Mouse (Mus musculus): Measurements from ENCODE around the gene Slc35d1.

Gene Slc35d1

DNA sequence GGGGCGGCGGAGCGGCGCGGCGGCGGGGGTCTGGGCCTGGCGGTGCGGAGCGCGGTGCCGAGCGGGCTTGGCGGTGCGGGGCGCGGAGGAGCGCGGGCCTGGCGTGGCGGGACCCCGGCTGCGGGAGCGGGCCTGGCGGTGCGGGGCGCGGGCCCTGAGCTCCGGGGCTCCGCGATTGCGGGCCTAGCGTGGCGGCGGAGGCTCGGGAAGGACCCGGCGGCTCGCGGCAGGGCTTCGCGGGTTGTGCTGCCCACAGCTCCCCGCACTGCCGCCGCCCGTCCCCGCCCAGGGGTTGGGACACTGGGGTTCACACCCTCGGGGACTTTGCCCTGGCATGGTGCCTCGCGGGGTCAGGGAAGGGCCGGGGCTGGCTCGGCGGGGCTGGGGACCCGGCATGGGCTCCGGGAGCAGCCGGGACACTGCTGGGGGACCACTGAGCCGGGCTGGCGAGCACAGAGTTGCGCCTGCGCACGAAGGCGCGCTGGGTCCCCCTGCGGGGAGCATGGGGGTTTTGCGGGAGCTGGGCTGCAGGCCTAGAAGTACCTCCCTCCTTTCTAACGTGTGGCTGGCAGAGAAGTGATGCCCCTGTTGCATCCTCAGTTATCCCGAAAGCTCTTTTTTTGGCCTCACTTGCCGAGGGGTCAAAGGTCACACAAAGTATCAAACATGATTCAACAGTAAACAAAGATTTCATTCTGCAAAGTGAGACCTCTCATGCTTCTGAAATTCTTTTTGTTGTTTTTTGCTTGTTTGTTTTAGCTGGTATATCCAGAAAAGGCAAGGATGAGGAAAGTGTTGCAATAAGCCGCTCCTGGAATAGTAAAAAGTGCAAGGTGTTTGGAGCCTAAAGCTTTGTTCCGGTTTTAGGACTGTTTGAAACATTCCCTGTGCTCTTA, at the start of gene Slc35d1:
Gene Slc35d1 (minus strand): TSS at position 240 of the 896 bp plus-strand sequence.
- DNase-seq: peak; percentile 72 to 78

DNA sequence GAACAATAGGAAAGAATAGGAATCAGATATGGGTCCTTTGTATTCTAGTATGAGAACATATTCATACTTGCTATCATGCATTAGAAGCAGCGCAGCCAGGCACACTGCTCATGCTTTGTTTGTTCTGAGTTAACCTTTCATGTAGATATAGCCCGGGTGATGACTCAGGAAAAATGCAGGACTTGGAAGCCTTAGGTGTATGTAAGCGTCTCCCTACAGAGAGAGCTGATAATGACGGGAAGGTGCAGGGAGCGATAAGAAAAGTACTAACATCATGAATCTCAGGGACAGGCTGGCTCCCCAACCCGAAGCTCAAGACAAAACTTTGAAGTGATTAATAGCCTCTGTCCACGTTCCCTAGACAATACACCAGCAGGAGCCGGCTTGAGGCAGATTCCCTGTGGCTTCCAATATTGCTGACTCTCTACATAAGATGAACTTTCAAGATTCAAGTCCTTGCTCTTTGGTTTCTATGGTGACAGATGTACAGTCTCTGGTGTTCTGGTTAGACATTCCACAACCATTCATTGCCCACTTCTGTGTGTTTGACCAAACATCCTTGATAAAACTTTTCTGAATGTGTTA, 48.9 kb upstream of the Slc35d1 start:
- DNase-seq: no peak

DNA sequence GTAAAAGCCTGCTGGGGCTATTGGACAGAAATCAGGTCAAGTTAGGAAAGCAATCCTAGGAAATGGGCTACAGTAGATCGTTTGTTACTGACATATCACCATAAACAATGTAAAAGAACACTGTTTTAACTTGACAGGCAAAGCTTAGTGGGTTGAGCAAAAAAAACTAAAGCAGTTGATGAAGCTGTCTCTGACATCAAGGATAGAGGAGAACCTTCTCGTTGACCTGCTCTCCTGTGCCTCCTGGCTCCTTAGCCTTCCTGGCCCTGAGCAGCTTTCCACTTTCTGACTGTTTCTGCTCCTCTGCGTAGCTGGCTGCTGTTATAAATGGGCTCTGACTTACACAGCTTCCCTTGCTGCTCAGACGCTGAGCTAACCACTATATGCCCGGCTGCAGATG, 48.4 kb upstream of the Slc35d1 start:
- DNase-seq: no peak

DNA sequence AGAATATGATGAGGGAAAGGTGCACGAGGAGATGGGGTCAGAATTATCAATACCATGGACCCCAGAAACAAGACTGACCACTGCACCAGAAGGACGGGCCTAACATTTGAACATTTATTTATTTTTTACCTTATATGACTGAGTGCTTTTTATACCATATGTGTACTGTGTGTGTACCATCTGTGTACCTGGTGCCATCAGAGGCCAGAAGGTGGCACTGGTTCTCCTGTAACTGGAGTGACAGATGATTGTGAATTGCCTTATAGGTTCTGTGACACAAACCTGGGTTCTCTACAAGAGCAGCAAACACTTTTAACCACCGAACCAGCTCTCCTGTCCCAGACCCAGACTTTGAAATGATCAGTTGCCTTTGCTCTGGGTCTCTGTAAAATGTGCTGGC, 43.9 kb upstream of the Slc35d1 start:
- DNase-seq: no peak

DNA sequence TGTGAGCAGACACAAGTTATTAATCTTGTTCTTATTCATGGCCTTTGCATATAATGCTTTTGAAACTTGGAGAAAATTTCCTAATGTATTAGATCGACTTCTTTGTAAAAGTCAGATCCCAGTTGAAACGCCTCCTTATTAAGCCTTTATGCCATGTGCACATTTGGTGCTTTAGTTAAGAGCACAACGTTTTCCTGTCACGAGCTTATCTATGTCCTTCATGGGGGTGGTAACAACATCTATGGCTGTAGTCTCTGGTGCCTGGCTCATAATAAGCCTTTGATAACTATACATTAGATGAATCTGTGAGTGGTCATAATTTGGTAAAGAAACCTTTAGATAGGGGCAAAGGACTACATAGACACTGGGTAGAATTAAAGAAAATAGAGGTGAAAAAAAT, 38.9 kb upstream of the Slc35d1 start:
- no peak for DNase-seq

DNA sequence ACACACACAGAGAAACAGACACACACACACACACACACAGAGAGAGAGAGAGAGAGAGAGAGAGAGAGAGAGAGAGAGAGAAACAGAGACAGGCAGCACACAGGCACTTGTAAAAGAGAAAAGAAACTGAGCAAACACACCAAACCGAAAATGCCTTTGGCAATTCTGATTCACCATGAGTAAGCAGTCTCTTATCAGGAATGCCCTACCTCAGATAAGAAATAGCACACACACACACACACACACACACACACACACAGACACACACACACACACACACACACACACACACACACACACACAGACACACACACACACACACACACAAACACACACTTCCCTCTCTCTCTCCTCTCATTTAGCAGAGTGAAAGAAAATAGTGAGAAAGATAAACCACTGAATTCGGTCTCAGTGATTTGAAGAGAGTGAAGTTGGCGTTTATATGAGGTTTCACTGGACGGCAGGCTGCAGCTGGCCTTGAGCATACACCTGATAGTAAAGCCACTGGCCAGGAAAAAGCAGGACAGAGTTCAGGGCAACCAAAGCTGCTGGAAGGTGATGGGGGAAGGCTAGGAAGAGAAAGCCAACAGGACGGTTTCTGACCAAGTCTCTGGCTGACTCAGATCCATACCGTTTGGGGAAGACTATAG, 34.6 kb upstream of the Slc35d1 start:
- DNase-seq: no peak

DNA sequence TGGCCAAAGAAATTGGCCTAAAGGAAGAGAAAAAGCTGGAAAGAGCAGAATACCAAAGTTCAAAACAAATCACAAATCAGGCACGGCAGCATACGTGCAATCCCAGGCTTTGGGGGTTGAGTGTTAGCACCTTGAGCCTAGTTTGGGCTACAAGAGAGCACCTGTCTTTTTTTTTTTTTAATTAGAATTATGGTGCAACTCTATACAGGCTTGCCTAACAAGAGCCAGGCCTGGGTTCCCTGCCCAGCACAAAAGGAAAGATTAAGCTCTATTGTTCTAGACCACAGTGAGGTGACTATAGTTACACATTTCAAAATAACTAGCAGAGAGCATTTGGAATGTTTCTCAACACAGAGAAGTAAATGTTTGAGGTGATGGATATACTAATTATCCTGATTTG, 32.8 kb upstream of the Slc35d1 start:
- no peak for DNase-seq

DNA sequence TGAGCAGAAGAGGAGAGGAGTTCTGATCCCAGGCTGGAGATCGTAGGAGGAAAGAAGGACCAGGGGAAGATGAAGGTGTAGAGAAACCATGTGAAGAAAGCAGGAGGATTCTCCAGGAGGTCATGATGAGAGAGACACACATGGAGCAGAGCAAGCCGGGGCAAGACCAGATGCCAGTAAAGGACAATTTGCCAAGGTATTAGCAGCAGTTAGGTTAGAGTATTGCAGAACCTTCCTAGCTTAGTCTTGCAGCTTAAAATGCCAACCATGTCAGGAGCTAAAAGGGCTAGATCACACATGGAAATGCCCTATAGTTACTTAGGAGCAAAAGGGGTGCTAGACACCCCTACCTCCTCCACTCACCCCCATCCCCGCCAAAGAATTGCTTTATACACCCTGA, 32.3 kb upstream of the Slc35d1 start:
- DNase-seq: no peak

DNA sequence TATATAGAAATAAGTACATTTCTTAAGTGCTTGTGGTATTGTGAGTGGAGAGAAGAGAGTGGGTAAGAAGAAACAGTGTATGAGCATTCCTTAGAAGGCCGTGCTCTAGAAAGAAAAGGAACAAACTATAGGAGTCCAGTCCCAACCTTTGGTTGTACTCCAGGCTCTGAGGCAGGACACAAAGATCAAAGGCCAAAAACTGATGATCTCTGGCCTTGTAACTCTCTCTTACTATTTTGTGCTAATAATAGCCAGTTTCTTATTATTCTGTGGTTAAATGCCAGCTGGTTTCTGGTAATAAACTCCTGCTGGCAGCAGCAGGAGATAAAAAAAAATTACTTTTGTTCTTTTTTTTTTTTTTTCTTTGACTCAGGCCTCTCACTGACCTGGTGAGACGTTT, 17.2 kb upstream of the Slc35d1 start:
- no peak for DNase-seq

DNA sequence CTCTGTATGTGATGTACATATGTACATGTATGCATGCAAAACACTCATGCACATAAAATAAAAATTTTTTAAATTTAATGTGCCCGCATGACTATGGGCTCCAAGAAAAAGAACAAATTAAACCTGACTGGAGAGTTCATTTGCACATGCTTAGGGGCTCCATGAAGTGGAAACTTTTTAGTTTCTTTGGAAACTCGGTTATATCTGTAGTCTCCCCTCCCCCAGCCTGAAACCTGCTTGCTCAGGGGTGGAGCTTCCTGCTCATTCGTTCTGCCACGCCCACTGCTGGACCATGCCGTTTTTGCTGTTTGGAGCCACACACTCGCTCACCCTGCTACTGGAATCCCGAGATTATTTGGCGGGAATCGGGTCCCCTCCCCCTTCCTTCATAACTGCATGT, 7.9 kb upstream of the Slc35d1 start:
- no peak for DNase-seq

DNA sequence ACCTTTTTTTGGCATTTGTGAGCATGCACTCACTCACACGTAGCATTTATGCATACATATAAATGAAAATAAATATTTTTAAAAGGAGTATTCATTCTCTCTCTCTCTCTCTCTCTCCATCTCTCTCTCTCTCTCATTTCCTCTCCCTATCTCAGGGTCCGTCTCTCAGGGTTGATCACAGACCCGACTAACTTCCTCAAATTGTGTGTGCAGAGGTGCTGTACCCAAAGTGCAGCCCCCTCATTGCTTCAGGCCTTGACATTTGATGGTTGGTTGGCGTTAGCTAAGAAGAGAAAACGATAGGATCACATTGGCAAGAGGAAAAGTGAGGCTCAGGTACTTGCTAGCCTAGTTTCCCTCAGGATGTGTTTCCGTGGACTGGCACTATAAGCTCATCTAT, 6.8 kb upstream of the Slc35d1 start:
- DNase-seq: peak in 1 of 2 experiments; percentile 3

DNA sequence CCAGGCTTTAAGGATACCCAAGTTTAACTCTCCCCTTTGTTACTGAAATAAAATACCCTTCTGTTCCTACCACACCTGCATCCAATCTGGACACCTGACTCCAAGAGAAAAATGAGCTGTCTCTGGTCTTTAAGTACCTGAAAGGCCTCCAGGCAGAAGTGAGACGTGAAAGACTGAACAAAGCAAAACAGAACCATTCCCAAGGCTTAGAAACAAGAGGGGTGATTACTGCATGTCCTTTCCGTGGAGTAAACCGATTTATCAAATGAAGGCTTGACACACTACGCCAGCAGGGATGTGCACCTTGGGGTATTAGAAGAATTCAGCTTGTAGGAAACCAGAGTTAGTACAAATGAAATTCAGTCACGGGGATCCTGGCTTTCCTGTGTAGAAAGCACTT, 4.0 kb upstream of the Slc35d1 start:
- no peak for DNase-seq

DNA sequence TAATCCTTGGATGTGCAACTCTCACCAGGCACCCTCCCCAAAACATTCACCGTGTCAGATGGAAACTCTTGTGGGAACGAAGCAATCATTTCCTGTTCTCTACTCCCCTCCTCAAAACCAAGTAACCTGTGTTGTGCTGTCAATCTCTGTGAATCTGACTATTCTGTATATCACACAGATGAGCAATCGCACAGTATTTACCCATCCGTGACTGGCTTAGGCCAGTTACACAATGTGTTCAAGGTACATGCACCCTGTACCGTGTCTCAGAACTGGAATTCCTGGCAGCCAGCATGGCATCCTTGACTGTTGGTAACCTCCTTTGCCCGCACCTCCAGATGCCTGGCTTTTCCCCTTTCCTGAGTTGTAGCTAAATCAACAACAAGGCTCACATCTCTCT, 1.1 kb upstream of the Slc35d1 start:
- DNase-seq: no peak

DNA sequence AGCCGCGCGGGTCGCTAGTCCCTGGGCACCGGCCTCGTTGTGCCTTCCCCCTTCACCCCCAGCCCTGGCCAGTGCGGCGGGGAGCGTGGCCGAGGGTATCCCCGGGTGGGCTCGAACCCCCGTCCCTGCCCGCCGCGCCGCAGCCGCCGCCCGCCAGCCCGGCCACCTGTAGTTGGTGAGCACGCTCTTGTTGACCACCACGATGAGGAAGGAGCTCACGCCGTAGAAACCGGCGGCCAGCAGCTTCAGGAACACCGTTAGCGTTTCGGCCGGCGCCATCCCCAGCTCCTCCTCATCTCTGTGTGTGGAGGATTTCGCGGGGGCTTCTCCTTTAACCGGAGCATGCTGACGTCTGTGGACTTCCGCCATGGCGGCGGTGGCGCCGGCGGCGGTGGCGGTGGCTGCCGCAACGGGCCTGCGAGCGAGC, 453 bp downstream of the Slc35d1 start:
- peak; percentile 76 to 79 for DNase-seq

DNA sequence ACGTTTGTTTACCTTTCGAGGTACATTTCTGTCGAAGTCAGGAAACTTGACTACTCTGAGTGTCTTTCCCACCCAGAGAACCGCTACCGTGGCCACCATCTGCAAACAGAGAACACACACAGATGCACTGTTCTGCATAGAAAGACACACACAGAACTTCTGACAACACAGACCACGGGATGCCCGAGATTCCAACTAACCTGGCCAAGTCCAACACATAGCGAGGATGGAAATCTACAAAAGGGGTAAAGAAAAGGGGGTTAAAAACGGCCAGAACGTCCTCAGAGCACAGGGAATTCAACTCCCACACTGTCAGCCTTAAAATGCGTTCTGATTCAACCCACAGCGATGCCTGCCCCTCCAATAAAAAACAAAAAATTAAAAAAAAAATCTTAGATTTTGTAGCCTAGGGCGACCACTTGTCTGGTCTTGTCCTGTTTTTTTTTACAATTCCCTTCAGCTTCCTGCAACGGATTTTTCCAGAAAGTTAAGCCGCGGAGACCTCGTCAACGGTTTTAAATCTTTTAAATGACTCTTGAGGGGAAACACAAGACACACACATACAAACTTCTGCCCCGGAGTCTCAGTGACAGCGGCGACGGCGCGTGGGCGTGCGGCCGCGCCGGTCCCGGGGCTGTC, 986 bp downstream of the Slc35d1 start:
- peak; percentile 5 to 12 for DNase-seq

DNA sequence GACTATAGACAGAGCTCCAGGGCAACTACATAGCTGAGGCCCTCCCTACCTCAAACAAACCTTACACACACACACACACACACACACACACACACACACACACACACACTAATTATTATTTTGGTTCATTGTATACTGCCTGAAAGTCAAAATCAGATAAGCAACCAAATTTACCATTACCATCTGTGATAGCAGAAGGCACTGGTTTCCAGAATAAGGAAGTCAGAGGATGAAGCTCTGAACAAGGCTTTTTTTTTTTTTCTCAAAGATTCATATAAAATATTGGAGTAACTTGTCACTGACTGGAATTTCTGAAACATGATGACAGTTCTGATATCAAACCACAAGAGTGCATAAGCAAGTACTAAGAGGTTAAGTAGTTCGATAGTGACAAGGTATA, 6.4 kb downstream of the Slc35d1 start:
- no peak for DNase-seq

DNA sequence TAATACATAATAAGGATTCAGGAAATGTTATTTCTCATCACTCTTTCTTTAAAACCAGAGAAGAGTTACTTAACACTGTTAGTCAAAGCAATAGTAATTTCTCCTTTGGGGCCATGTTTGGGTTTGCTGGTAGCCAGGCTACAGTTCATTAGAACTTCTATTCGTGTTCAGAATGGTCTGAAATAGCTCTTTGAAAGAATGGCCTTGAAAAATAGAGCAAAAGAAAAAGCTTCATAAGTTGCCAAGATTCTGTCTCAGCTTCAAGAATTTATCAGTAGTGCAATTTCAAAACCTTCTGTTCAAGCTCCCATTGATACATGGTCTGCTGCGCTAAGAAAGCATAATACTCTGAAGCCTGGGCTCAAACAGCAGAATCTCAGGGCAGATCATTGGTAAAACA, 11.3 kb downstream of the Slc35d1 start:
- no peak for DNase-seq

DNA sequence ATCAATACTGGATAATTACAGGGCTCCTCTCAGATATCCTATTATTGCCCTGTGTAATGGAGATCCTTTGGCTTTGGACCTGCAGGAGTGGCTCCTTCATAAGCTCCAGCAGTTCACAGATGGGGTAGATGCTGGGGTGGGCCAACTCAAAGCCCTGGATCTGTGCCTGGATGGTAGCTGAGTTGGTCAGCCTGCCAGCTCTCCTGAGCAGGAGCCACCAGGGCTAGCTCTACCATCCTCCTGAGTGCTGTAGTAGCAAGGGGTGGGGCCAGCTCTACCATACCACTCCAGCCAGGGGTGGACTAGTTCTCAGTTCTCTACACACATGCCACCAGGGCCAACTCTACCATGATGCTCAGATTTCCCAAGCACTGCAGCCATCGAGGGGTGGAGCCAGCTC, 14.9 kb downstream of the Slc35d1 start:
- no peak for DNase-seq

DNA sequence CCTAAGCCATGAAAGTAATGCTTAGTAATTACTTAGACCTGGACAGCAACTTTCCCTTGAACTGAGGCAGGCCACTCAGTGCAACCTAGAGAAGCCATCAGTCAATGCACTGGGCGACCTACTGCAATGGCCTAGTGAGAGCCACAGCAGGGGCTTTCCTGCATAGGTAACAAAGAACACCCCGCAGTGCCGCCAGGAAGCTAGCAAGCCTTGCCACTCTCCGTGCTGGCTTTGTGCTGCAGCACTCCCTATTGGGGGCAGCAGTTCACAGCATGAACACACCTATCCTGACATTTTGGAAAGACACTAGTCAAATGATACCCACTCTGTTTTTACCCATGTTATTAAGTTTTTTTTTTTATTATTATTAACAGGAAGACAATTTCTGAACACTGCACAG, 15.9 kb downstream of the Slc35d1 start:
- DNase-seq: no peak

DNA sequence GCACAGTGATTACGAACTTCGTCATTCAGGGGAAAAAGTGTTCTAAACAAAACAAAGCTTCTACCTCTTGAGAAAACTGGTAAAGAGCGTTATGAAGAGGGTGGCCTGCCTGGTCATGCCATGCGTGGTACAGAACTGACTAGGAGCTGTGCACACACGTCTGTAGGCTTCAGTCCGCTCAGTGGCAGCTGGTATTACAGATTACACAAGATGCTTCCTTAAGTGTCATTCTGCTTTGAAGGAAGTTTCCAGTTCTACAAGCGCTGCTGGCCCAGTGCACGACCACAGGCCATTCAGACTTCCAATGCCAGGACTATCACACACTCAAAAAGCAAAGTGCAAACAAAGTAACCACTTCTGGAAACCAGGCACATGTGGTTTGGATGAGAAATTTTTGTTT, 17.6 kb downstream of the Slc35d1 start:
- no peak for DNase-seq

DNA sequence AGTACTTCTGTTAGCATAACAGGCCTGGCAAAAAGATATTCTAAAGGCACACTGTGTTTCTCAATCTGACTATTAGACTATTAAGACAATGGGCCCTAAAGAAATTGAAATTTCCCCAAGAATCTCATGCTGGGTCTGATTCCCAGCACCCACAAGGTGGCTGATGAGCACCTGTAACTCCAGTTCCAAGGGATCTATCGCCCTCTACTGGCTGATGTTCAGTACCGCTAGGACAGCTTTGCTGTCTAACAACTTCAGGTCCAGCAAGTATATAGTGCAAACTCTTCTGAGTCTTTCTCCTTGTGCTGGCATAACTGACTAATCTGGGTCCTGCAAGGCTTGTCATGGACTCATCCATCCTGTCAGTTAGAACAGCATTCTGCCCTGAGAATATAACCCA, 22.5 kb downstream of the Slc35d1 start:
- DNase-seq: peak in 1 of 2 experiments; percentile 7

DNA sequence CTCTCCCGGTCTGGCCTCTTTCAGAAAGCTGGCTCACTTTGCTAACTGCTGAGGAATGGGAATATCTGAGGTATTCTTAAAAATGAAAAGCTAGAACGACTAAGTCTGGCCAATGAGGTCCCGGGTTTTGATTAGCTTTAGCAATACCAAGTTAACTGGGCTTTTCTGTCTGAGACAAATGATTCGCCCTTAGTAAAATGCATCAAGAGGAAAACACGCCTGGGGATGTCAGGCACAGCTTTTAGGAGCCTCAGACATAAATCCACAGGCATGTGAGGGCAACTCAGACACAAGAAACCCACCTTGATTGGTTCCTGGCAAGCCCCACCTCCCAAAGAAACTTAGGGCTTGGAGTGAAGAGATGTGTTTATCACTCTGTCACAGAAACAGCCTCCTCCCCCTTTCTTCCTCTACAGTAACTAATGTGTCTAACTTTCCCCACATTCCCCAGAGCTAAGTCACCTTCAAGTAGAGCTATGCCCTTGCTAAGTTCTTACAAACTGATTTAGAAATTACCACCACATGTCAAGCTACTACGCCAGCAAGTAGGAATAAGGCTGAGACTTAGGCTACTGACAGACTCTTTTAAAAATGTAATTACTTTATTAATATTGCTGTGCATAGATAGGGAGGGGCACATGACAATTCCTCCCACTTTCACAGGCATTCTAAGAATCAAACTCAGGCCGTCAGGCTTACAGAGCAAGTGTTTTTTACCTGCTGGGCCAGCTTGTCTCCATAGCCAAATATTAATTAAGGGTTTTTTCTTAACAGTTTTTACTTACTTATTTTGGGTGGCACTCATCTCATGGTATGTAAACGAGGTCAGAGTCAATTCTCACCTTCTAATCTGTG, 26.0 kb downstream of the Slc35d1 start:
- DNase-seq: no peak
